Mouse (Mus musculus): ENCODE data around the gene Nxph3.

DNA sequence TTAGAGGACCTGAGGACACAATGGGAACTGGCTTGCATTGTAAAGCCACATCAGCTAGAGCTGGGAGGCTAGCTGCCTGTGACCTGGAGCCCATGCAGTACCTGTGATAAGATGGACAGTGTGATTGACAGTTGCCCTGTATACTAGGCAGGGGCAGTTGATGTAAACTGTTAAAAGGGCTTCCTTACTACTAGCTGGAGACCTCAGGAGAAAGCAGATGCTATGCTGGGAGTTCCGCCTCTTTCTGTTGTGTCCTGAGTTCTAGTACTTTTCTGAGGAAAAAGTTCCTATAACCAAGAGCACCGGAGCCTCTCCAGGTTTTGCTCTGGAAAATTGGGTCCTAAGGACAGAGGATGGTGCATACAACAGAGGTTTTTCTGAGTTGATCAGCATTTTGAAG is 27.1 kb downstream of the Nxph3 start:
- TF ChIP-seq GATA1 (IDR thresholded peaks at IDR 0.05; ENCODE audit: borderline replicate concordance, low read length) (no peak), TAL1 (conservative IDR thresholded peaks at IDR 0.05; ENCODE audit: low read depth, low read length) (no peak), CTCF (IDR thresholded peaks at IDR 0.05; ENCODE audit: low read depth, low read length) (no peak), GATA2 (IDR thresholded peaks at IDR 0.05; ENCODE audit: borderline replicate concordance, low read depth, low read length) (no peak)

Measured in G1E (cell line).